Mouse (Mus musculus) neural tube, postnatal 0 days (tissue): ENCODE measurements around the gene Esp24. TPM values are rescaled to one million over a fixed set of nuclear protein-coding genes. Genes with fewer than 3 reads are reported as not detected.

Experiments used
- polyA plus RNA-seq: library from polyadenylated mRNA; unstranded; fragments of >200 nt; fragmentation: Nextera tagmentation; extraction: Ambion mirVana; gene quantifications from 2 replicates; pipeline ENCODE4 v1.2.1, GENCODE M21; 2015

Gene Esp24
- polyA plus RNA-seq, result not detected in 2 replicates

GRCm38 (mm10) chr17:39036395-39036794, at the start of gene Esp24:
Gene Esp24, plus strand, starts transcription at chr17:39036695.

GRCm38 (mm10) chr17:39043241-39043640, 6.7 kb downstream of the Esp24 start, which contains the start of gene Gm21903:
Gene Gm21903, minus strand, starts transcription at chr17:39043341.

GRCm38 (mm10) chr17:39076937-39077336, 40.4 kb downstream of the Esp24 start, which contains the start of gene Esp23:
Gene Esp23, minus strand, starts transcription at chr17:39077037.

Other genes with a start within 250 kb of the Esp24 start
- gene Gm21903, start 6.6 kb downstream of the Esp24 start, polyA plus RNA-seq, result not detected in 2 replicates
- gene Esp23, start 40.3 kb downstream of the Esp24 start, polyA plus RNA-seq, result not detected in 2 replicates
- gene Esp22, start 58.6 kb downstream of the Esp24 start, polyA plus RNA-seq, result not detected in 2 replicates